Mouse (Mus musculus) megakaryocyte, embryonic 14.5 days (primary cell): ENCODE results near the gene Olfr804. TPM values are rescaled to one million over a fixed set of nuclear protein-coding genes. Genes with fewer than 3 reads are reported as not detected.

ENCODE experiments used
- H3K27me3 ChIP-seq: replicated peaks from 2 replicates; pipeline ENCODE3; 2012; ENCODE audit warnings: inconsistent platforms
- H3K36me3 ChIP-seq: replicated peaks from 2 replicates; pipeline ENCODE3; 2012; ENCODE audit warnings: low read length, inconsistent platforms, mixed read lengths
- H3K4me1 ChIP-seq: 2 replicates; pipeline ENCODE4 v1.6.1; 2012; ENCODE audit warnings: inconsistent platforms
- H3K4me3 ChIP-seq: replicated peaks from 2 replicates; pipeline ENCODE3; 2012; ENCODE audit warnings: moderate library complexity, mild to moderate bottlenecking, inconsistent platforms
- H3K9me3 ChIP-seq: 2 replicates; pipeline ENCODE4 v1.6.1; 2012; ENCODE audit warnings: inconsistent platforms
- FLI1 ChIP-seq: IDR thresholded peaks from 2 replicates; pipeline ENCODE4 v1.6.1; 2012; ENCODE audit warnings: low read length, inconsistent platforms, mixed read lengths
- GATA1 ChIP-seq: IDR thresholded peaks from 3 replicates; pipeline ENCODE4 v1.6.1; 2012; ENCODE audit warnings: mixed read lengths, low read length, inconsistent platforms, borderline replicate concordance
- polyA plus RNA-seq: library from polyadenylated mRNA; stranded (reverse); fragments of >175 nt; gene quantifications from 2 replicates; pipeline ENCODE4 v1.2.3, GENCODE M21; 2012; ENCODE audit warnings: low replicate concordance; ENCODE audit not compliant: insufficient read depth

Olfr804 gene
- polyA plus RNA-seq, result not detected in 2 replicates

DNA sequence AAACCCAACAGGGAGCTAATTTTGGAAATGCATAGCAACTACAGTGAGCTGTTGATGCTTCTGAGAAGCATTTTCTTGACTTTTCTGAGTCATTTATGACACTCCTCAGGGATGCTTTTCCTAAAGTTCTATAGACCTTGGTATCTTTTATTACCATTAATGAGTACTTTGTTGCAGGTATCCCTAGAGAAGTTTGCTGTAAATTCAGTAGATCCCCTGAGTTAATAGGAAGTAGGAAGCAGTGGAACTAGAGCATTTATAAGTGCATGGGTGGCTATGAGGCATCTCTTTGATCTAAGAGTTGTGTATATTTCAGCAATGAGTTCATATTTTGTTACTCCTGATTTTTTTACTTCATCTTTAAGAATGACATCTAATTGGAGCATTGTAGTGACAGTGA is at the start of gene Olfr804:
TSS of gene Olfr804 (plus strand) at position 301 of the 400 bp plus-strand sequence.
- no peaks in the 10 kb centered on the region for H3K27me3 ChIP-seq
- H3K4me1 ChIP-seq, result no peaks in the 10 kb centered on the region
- no peak within 1 kb of the TSS for H3K4me3 ChIP-seq
- no peaks in the 10 kb centered on the region for H3K9me3 ChIP-seq
- no peak for TF ChIP-seq GATA1
- no peak for TF ChIP-seq FLI1
- no peaks in the 10 kb centered on the region for H3K36me3 ChIP-seq

- Histone ChIP-seq H3K4me1 (no peaks in the 10 kb centered on the region), H3K4me3 (no peak within 1 kb of the TSS), H3K9me3 (no peaks in the 10 kb centered on the region), H3K27me3 (no peaks in the 10 kb centered on the region), H3K36me3 (no peaks in the 10 kb centered on the region)
- TF ChIP-seq FLI1, result no peak
- no peak for TF ChIP-seq GATA1
These were observed 45.6 kb upstream of the Olfr804 start, which contains the start of gene Olfr800 for GRCm38 (mm10) chr10:129657394-129657793. Gene Olfr800, plus strand, starts transcription at chr10:129657694.

DNA sequence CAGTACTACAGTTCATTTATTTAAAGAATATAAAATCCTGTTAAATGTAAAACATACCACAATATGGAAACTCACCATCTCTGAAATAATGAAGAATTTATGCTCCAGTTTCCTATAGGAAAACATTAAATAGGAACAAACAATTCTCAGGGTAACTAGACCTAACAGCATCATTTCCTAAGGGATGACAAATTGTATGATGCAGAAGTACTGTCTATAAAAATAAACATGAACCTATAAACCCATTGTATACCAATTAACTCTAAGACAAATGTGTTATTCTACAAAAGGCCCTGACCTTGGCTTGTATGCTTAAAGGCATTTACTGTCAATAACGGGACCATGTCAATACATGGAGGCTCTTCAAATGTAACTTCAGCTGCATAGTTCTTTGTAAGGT is 29.2 kb upstream of the Olfr804 start, which contains the start of gene Olfr801:
TSS of gene Olfr801 (minus strand) at position 101 of the 400 bp plus-strand sequence.
- no peak within 1 kb of the TSS for H3K4me3 ChIP-seq
- TF ChIP-seq GATA1 (no peak), FLI1 (no peak)
- no peaks in the 10 kb centered on the region for H3K36me3 ChIP-seq
- no peaks in the 10 kb centered on the region for H3K9me3 ChIP-seq
- no peaks in the 10 kb centered on the region for H3K4me1 ChIP-seq
- no peaks in the 10 kb centered on the region for H3K27me3 ChIP-seq

GRCm38 (mm10) chr10:129688069-129688468 is 14.9 kb upstream of the Olfr804 start, which contains the start of gene Olfr802:
Gene Olfr802, minus strand, starts transcription at chr10:129688169.
- Histone ChIP-seq H3K4me1 (no peaks in the 10 kb centered on the region), H3K4me3 (no peak within 1 kb of the TSS), H3K27me3 (no peaks in the 10 kb centered on the region), H3K36me3 (no peaks in the 10 kb centered on the region), H3K9me3 (no peaks in the 10 kb centered on the region)
- TF ChIP-seq GATA1, result no peak
- TF ChIP-seq FLI1, result no peak

DNA sequence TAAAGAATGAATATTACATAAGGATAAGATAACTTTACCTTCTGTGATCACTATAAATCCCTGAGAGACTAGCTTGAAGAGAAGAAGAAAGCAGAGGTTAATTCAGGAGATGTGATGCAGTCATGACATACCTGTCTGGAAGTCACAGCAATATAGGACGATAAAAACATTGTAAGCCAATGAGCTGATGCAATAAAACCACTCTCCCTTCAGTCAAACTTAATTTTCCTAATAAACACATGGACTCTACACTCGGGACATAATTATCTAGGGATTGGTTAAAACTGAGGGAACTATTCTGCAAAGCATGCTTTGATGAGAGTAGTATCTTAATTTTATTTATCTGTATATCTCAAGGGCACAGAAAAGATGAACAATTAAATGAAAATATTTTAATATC is 8.8 kb upstream of the Olfr804 start, which contains the start of gene Olfr803:
TSS of gene Olfr803 (minus strand) at position 101 of the 400 bp plus-strand sequence.
- H3K27me3 ChIP-seq, result no peaks in the 10 kb centered on the region
- H3K4me3 ChIP-seq, result no peak within 1 kb of the TSS
- no peaks in the 10 kb centered on the region for H3K36me3 ChIP-seq
- no peak for TF ChIP-seq GATA1
- no peak for TF ChIP-seq FLI1
- peaks cover 16% of the 10 kb centered on the region for H3K9me3 ChIP-seq
- no peaks in the 10 kb centered on the region for H3K4me1 ChIP-seq

DNA sequence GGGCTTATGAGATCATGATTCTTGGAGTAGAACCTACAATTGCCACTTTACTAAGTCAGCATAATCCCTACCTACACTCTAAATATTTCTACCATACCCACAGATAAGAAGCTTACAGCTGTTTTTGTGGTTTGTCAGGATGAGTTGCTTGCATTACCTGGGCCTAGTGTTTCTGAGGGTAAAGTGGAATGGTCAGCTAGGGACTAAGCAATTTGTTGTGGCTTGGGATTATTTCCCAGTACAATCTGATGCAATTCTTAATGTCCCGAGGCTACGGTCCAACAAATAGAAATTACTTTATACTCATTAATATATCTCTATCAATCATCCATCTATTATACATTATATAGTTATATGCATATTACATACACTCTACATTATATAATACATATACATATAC is 26.3 kb downstream of the Olfr804 start, which contains the start of gene Olfr805:
TSS of gene Olfr805 (minus strand) at position 101 of the 400 bp plus-strand sequence.
- H3K9me3 ChIP-seq, result no peaks in the 10 kb centered on the region
- no peaks in the 10 kb centered on the region for H3K27me3 ChIP-seq
- no peak within 1 kb of the TSS for H3K4me3 ChIP-seq
- no peaks in the 10 kb centered on the region for H3K36me3 ChIP-seq
- TF ChIP-seq FLI1 (no peak), GATA1 (no peak)
- H3K4me1 ChIP-seq, result no peaks in the 10 kb centered on the region

DNA sequence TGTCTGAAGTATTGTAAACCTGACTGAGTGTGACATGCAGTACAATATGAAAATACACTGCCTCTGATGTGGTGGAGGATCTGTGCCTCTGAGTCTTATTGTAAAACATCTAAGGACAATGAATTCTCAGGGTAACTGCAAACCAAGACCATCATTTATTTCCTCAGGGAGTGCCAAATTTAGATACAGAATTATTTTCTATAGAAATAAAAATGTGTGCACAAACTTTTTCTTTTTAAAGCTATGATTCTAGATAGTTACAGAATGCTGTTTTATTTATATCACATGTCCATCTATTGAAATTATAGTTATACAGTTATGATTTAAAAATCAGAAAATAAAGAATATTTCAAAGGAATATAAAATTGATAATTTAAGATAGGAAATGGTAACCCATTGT is 38.8 kb downstream of the Olfr804 start, which contains the start of gene Olfr806:
TSS of gene Olfr806 (minus strand) at position 101 of the 400 bp plus-strand sequence.
- no peak within 1 kb of the TSS for H3K4me3 ChIP-seq
- TF ChIP-seq FLI1 (no peak), GATA1 (no peak)
- H3K36me3 ChIP-seq, result no peaks in the 10 kb centered on the region
- no peaks in the 10 kb centered on the region for H3K27me3 ChIP-seq
- no peaks in the 10 kb centered on the region for H3K4me1 ChIP-seq
- peaks cover 3% of the 10 kb centered on the region; the same call in 1 of the 2 replicates for H3K9me3 ChIP-seq

GRCm38 (mm10) chr10:129757693-129758092 is 54.7 kb downstream of the Olfr804 start, which contains the start of gene Olfr807:
Gene Olfr807, minus strand, starts transcription at chr10:129757793.
- H3K4me3 ChIP-seq, result no peak within 1 kb of the TSS
- H3K4me1 ChIP-seq, result no peaks in the 10 kb centered on the region
- H3K27me3 ChIP-seq, result no peaks in the 10 kb centered on the region
- no peaks in the 10 kb centered on the region for H3K9me3 ChIP-seq
- H3K36me3 ChIP-seq, result no peaks in the 10 kb centered on the region
- TF ChIP-seq FLI1 (no peak), GATA1 (no peak)

Other genes with a start within 250 kb of the Olfr804 start
- gene Olfr787, start 241.3 kb upstream of the Olfr804 start, polyA plus RNA-seq, result 2.0 TPM in 1 of 2 replicates, not detected in the other
- not detected in 2 replicates for gene Olfr788, start 232.2 kb upstream of the Olfr804 start, polyA plus RNA-seq
- gene Olfr789, start 218.5 kb upstream of the Olfr804 start, polyA plus RNA-seq, result not detected in 2 replicates
- not detected in 2 replicates for gene Olfr790, start 204.7 kb upstream of the Olfr804 start, polyA plus RNA-seq
- gene Olfr791, start 181.4 kb upstream of the Olfr804 start, polyA plus RNA-seq, result not detected in 2 replicates
- not detected in 2 replicates for gene Olfr792, start 164.0 kb upstream of the Olfr804 start, polyA plus RNA-seq
- gene Olfr794, start 135.6 kb upstream of the Olfr804 start, polyA plus RNA-seq, result not detected in 2 replicates
- not detected in 2 replicates for gene Olfr796, start 90.6 kb upstream of the Olfr804 start, polyA plus RNA-seq
- gene Olfr798, start 75.3 kb upstream of the Olfr804 start, polyA plus RNA-seq, result 0.76 TPM in 1 of 2 replicates, not detected in the other
- not detected in 2 replicates for gene Olfr799, start 65.7 kb upstream of the Olfr804 start, polyA plus RNA-seq
- not detected in 2 replicates for gene Olfr800, start 45.5 kb upstream of the Olfr804 start, polyA plus RNA-seq
- not detected in 2 replicates for gene Olfr801, start 29.3 kb upstream of the Olfr804 start, polyA plus RNA-seq
- not detected in 2 replicates for gene Olfr802, start 15.0 kb upstream of the Olfr804 start, polyA plus RNA-seq
- gene Olfr803, start 8.9 kb upstream of the Olfr804 start, polyA plus RNA-seq, result 8.7 TPM in 1 of 2 replicates, not detected in the other
- not detected in 2 replicates for gene Olfr805, start 26.2 kb downstream of the Olfr804 start, polyA plus RNA-seq
- not detected in 2 replicates for gene Olfr806, start 38.7 kb downstream of the Olfr804 start, polyA plus RNA-seq
- not detected in 2 replicates for gene Olfr807, start 54.6 kb downstream of the Olfr804 start, polyA plus RNA-seq
- not detected in 2 replicates for gene Olfr808, start 62.3 kb downstream of the Olfr804 start, polyA plus RNA-seq
- 0.07 TPM in 1 of 2 replicates, not detected in the other for gene Olfr809, start 71.4 kb downstream of the Olfr804 start, polyA plus RNA-seq
- not detected in 2 replicates for gene Olfr810, start 91.7 kb downstream of the Olfr804 start, polyA plus RNA-seq
- gene Olfr811, start 101.2 kb downstream of the Olfr804 start, polyA plus RNA-seq, result not detected in 2 replicates
- not detected in 2 replicates for gene Olfr812, start 142.9 kb downstream of the Olfr804 start, polyA plus RNA-seq
- not detected in 2 replicates for gene Olfr813, start 152.2 kb downstream of the Olfr804 start, polyA plus RNA-seq
- gene Olfr814, start 176.6 kb downstream of the Olfr804 start, polyA plus RNA-seq, result 0.03 TPM in 1 of 2 replicates, not detected in the other
- not detected in 2 replicates for gene Olfr815, start 202.7 kb downstream of the Olfr804 start, polyA plus RNA-seq
- not detected in 2 replicates for gene Olfr816, start 212.4 kb downstream of the Olfr804 start, polyA plus RNA-seq
- not detected in 2 replicates for gene Olfr818, start 245.9 kb downstream of the Olfr804 start, polyA plus RNA-seq